Mouse (Mus musculus) forebrain, embryonic 16.5 days (tissue): Measurements from ENCODE around the gene Rcc1. TPM values are rescaled to one million over a fixed set of nuclear protein-coding genes. Genes with fewer than 3 reads are reported as not detected.

Experiments used
- ATAC-seq: fragments of 200-750 bp; cut with Nextera tagmentation; 2 replicates; pipeline ENCODE4 v1.8.0; 2017; ENCODE audit warnings: mild to moderate bottlenecking, moderate library complexity
- H3K27ac ChIP-seq: fragments of 300-500 bp; sonication (generic); 2 replicates; pipeline ENCODE4 v1.5.1; 2014; ENCODE audit warnings: low read length, control low read depth
- H3K27me3 ChIP-seq: fragments of 300-500 bp; sonication (generic); replicated peaks from 2 replicates; pipeline ENCODE4 v1.6.1; 2014; ENCODE audit warnings: low read length; ENCODE audit not compliant: control insufficient read depth, insufficient read depth
- H3K36me3 ChIP-seq: fragments of 300-500 bp; sonication (generic); 2 replicates; pipeline ENCODE4 v1.6.1; 2014; ENCODE audit not compliant: control insufficient read depth, insufficient read depth
- H3K4me1 ChIP-seq: fragments of 300-500 bp; sonication (generic); replicated peaks from 2 replicates; pipeline ENCODE4 v1.6.1; 2014; ENCODE audit warnings: low read length; ENCODE audit not compliant: control insufficient read depth, insufficient read depth
- H3K4me2 ChIP-seq: fragments of 300-500 bp; sonication (generic); 2 replicates; pipeline ENCODE4 v1.6.1; 2014; ENCODE audit warnings: mild to moderate bottlenecking, low read length, control low read depth
- H3K4me3 ChIP-seq: fragments of 300-500 bp; sonication (generic); replicated peaks from 2 replicates; pipeline ENCODE4 v1.5.1; 2014; ENCODE audit warnings: mild to moderate bottlenecking, low read length, control low read depth
- H3K9ac ChIP-seq: fragments of 300-500 bp; sonication (generic); replicated peaks from 2 replicates; pipeline ENCODE4 v1.6.1; 2014; ENCODE audit warnings: low read depth, low read length, control low read depth
- H3K9me3 ChIP-seq: fragments of 300-500 bp; sonication (generic); 2 replicates; pipeline ENCODE4 v1.6.1; 2016; ENCODE audit warnings: low read length; ENCODE audit not compliant: control insufficient read depth
- WGBS: fragments of 180-500 bp; shearing (Covaris S2); extraction: QIAGEN DNeasy Blood & Tissue Kit; methylation state at CpG from one replicate; pipeline ENCODE4 v1.1.7; 2014; 5-methylcytosine and 5-hydroxymethylcytosine counted together
- polyA plus RNA-seq: library from polyadenylated mRNA; unstranded; fragments of >200 nt; fragmentation: Nextera tagmentation; extraction: Ambion mirVana; gene quantifications from 2 replicates; pipeline ENCODE4 v1.2.1, GENCODE M21; 2015

The Rcc1 gene
- polyA plus RNA-seq = 51.3 and 52.3 TPM in 2 replicates

DNA sequence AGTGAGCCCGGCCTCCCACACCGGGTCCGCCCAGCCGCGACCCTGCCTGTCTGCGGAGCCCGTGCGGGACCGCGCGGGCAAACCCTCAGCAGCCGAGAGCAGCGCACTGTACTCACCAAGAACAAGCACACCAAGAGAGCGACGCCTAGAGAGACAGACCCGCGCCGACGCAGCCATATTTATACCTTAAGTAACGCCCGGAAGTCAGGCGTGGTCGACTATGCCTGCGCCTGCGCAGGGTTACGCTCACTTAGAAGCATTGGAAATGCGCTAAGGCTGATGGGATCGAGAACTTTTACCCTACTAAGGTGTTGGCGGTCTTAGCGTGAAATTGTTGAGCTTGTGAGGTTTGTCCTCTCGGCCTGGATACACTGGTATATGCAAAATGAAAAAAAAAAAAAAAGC, at the start of gene Rcc1:
TSS of gene Rcc1 (minus strand) at position 125 of the 405 bp plus-strand sequence.
- H3K4me3 ChIP-seq = peak within 1 kb of the TSS; percentile 84
- H3K4me2 ChIP-seq = peak within 1 kb of the TSS; percentile 95
- H3K9me3 ChIP-seq = no peaks in the 10 kb centered on the region
- under 1% methylated on average over 31 of the region's 31 CpGs for WGBS
- peaks cover 9% of the 10 kb centered on the region for H3K36me3 ChIP-seq
- H3K27me3 ChIP-seq = no peaks in the 10 kb centered on the region
- peak within 1 kb of the TSS; percentile 80 for H3K9ac ChIP-seq
- peak; percentile 96 for ATAC-seq
- peak within 1 kb of the TSS; percentile 93 for H3K27ac ChIP-seq
- H3K4me1 ChIP-seq = peaks cover 19% of the 10 kb centered on the region

DNA sequence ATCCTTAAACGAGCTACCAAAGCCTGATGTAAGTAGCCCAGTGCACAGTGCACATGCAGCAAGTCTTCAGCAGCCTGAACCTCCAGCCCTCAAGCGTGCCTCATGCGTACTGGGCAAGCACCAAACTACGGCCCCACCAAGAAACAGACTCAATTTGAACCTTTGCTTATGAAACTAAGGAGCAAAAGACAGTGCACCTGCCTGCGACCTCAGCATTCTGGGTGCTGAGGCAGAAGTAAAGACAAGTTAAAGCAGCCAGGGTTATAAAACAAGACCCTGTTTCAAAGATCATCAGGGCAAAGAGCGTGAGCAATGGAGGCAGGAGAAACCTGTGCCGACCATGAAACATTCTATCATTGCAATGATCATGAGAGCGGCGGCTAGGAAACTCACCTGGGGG, 47.6 kb upstream of the Rcc1 start:
- Histone ChIP-seq H3K4me3 (no peak overlapping the region), H3K9me3 (no peaks in the 10 kb centered on the region), H3K27ac (no peak overlapping the region), H3K4me2 (no peak overlapping the region), H3K27me3 (no peaks in the 10 kb centered on the region), H3K4me1 (peaks cover 5% of the 10 kb centered on the region), H3K36me3 (no peaks in the 10 kb centered on the region), H3K9ac (no peak overlapping the region)
- 91% methylated on average over 9 of the region's 9 CpGs for WGBS
- ATAC-seq = no peak

DNA sequence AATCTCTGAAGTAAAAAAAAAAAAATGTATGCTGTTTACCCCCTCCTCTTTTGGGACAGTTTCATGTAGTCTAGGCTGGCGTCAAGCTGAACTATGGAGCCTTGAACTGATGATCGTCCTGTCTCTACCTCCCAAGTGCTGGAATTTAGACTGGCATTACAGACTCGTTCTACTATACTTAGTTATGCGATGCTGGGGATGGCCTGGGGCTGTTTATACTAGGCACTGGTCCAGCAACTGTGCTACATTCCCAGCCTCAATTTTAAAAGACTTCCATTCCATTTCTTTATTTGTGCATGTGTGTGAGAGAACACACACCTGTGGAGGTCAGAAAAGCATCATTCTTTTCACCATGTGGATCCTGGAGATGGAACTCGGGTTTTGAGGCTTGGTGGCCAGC, 45.5 kb upstream of the Rcc1 start:
- Histone ChIP-seq H3K36me3 (no peaks in the 10 kb centered on the region), H3K9ac (no peak overlapping the region), H3K4me3 (no peak overlapping the region), H3K27me3 (no peaks in the 10 kb centered on the region), H3K4me1 (peaks cover 5% of the 10 kb centered on the region), H3K27ac (no peak overlapping the region), H3K9me3 (no peaks in the 10 kb centered on the region), H3K4me2 (no peak overlapping the region)
- ATAC-seq = no peak
- 68% methylated on average over 5 of the region's 5 CpGs for WGBS

- Histone ChIP-seq H3K4me3 (0 out of 2 replicates have a peak overlapping the region, but pooled peaks have one; percentile 8), H3K4me1 (peaks cover 5% of the 10 kb centered on the region), H3K4me2 (peak overlapping the region; percentile 36), H3K9ac (0 out of 2 replicates have a peak overlapping the region, but pooled peaks have one; percentile 22), H3K9me3 (no peaks in the 10 kb centered on the region), H3K27ac (no peak overlapping the region), H3K27me3 (no peaks in the 10 kb centered on the region), H3K36me3 (no peaks in the 10 kb centered on the region)
- 36% methylated on average over 11 of the region's 11 CpGs for WGBS
- ATAC-seq = no peak
Measured at GRCm38 (mm10) chr4:132398045-132398774, 44.8 kb upstream of the Rcc1 start.

- Histone ChIP-seq H3K36me3 (no peaks in the 10 kb centered on the region), H3K9ac (no peak overlapping the region), H3K9me3 (no peaks in the 10 kb centered on the region), H3K4me3 (no peak overlapping the region), H3K27me3 (no peaks in the 10 kb centered on the region), H3K4me2 (no peak overlapping the region), H3K4me1 (peaks cover 5% of the 10 kb centered on the region), H3K27ac (no peak overlapping the region)
- 92% methylated on average over 3 of the region's 3 CpGs for WGBS
- ATAC-seq = no peak
Measured at GRCm38 (mm10) chr4:132397120-132397519, 43.7 kb upstream of the Rcc1 start.

DNA sequence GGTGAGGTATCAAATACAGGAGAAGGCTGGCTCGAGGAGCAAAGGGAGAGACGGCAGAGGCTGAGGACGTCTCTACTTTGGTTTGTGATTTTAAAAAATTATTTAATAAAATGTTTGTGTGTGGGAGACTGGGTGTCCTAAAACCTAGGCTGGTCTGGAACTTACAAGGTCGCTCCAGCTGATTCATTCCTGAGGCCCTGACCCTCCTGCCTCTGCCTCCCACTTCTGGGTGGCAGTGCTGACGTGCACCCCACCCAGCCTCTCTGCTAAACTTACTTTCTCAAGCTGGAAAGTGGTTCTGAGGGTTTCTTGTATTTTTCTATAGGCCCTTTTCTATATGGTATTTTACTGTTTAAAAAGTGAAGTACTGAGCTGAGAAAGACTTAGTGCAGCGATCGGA, 42.8 kb upstream of the Rcc1 start:
- peaks cover 5% of the 10 kb centered on the region for H3K4me1 ChIP-seq
- H3K36me3 ChIP-seq = no peaks in the 10 kb centered on the region
- H3K27ac ChIP-seq = no peak overlapping the region
- no peak overlapping the region for H3K4me3 ChIP-seq
- WGBS = 96% methylated on average over 7 of the region's 7 CpGs
- H3K9ac ChIP-seq = no peak overlapping the region
- H3K27me3 ChIP-seq = no peaks in the 10 kb centered on the region
- no peaks in the 10 kb centered on the region for H3K9me3 ChIP-seq
- no peak overlapping the region for H3K4me2 ChIP-seq
- ATAC-seq = no peak

- no peak for ATAC-seq
- no peak overlapping the region for H3K4me2 ChIP-seq
- no peaks in the 10 kb centered on the region for H3K36me3 ChIP-seq
- H3K4me1 ChIP-seq = no peaks in the 10 kb centered on the region
- H3K4me3 ChIP-seq = no peak overlapping the region
- H3K9me3 ChIP-seq = no peaks in the 10 kb centered on the region
- no peaks in the 10 kb centered on the region for H3K27me3 ChIP-seq
- H3K27ac ChIP-seq = no peak overlapping the region
- WGBS = 95% methylated on average over 8 of the region's 8 CpGs
- no peak overlapping the region for H3K9ac ChIP-seq
Measured at GRCm38 (mm10) chr4:132391063-132391740, 37.8 kb upstream of the Rcc1 start.

GRCm38 (mm10) chr4:132389302-132389701, 35.9 kb upstream of the Rcc1 start:
- 92% methylated on average over 4 of the region's 4 CpGs for WGBS
- Histone ChIP-seq H3K36me3 (no peaks in the 10 kb centered on the region), H3K9me3 (no peaks in the 10 kb centered on the region), H3K27ac (no peak overlapping the region), H3K27me3 (no peaks in the 10 kb centered on the region), H3K4me2 (no peak overlapping the region), H3K9ac (no peak overlapping the region), H3K4me3 (no peak overlapping the region), H3K4me1 (no peaks in the 10 kb centered on the region)
- ATAC-seq = no peak

DNA sequence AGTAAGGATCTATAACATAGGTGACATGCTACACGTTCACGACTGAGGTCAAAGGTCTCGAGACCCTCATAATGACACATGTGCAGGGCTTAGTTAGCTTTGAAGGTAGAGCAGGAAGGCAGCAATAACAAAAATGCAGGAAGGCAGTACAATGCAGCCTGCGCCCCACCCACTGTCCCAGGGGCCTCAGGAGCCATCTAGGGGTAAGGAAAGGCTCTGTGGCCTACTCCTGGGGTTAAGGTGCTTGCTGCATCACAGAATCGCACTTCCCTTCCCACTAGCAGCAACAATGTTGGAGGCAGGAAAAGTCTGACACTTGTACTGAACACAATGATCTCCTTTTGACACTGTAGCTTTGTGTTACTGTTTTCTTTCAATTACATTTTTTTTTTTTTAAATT, 34.2 kb upstream of the Rcc1 start:
- Histone ChIP-seq H3K4me3 (no peak overlapping the region), H3K36me3 (no peaks in the 10 kb centered on the region), H3K4me2 (no peak overlapping the region), H3K27me3 (no peaks in the 10 kb centered on the region), H3K9ac (no peak overlapping the region), H3K4me1 (no peaks in the 10 kb centered on the region), H3K27ac (no peak overlapping the region), H3K9me3 (no peaks in the 10 kb centered on the region)
- WGBS = 84% methylated on average over 5 of the region's 5 CpGs
- ATAC-seq = no peak
